Mouse (Mus musculus) embryo, embryonic 11.5 days (tissue): ENCODE data around the gene Zbtb16.

Experiments
- DNase-seq: peaks from one replicate; pipeline ENCODE4 v3.0.0-alpha.2; 2012; ENCODE audit warnings: low read depth, low spot score

Gene Zbtb16

DNA sequence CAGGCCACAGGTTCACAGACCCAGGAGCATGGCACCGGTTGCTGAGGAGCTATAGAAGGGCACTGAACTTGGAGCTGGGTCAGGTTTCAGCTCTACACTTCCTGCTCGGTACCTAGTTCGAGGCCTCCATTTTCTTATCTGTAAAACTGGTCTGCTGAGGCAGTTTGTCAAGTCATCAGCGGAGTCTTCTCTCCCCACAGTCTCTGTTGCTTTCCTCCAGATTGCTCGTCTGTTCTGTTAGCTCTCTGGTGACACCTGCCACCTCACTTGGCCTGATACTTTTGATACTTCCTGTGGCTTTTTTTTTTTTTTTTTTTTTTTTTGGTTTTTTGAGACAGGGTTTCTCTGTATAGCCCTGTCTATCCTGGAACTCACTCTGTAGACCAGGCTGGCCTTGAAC, 124.2 kb downstream of the Zbtb16 start:
- DNase-seq: no peak

DNA sequence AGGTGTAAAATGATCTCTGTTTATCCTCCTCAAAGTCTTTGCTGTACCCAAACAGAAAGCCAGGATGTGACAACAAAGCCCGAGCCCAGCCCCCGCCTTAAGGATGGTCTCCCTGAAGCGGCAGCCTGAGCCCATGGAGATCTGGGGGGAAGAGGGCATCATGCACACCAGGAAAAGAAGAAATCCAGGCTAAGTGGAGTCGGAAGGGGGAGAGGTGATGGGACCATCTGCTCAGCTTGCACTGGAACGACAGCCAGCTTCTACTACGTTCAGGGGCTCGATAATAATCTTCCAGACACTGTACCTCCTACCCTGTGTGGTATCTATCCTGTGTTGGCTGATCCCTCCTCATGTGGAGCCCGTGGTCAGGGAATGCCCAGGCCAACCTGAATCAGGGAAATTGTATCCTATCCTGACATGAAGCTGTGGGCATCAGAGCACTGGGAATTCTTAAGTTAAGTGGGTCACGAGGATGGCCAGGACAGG, 124.7 kb downstream of the Zbtb16 start:
- DNase-seq: no peak

DNA sequence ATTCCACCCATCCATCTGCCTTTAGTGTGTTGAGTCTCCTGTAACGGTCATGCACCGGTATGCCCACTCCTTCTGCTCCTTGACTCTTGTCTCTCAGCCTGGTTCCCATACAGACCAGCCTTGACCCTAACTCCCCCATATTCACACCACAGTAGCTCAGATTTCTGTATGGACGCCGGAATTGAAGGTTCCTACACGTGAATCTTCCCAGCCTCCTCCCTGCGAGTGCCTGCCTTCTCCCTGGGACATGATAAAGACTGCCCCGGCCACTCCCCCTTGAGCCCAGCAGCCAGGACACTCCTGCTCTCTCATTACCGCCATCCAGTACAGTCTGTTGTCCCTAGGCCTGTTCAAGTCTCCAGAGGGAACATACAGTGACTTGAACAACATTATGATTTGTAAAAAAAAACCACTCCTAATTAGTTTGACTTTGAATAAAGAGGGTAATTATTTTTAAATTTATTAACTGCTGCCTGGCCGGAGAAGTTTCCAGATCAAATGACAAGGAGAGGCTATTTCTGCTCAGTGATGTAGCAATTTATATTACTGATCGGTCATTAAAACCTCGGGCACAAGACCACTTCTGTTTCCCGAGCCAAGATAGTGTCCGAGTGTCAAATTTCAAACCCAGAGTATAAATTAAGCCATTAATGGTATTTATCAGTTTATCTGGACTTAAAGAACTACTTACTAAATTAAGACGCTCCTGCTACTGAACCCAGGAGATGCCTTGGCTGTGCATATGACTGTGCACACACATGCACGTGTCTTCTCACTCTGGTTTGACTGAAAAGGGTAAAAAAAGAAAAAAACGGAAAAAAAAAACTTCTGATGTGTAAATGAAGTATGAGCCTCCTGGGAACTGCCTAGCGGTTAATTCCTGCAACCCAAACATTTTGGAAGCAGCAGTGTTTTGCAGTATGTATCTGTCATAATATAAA, 125.4 kb downstream of the Zbtb16 start:
- no peak for DNase-seq

DNA sequence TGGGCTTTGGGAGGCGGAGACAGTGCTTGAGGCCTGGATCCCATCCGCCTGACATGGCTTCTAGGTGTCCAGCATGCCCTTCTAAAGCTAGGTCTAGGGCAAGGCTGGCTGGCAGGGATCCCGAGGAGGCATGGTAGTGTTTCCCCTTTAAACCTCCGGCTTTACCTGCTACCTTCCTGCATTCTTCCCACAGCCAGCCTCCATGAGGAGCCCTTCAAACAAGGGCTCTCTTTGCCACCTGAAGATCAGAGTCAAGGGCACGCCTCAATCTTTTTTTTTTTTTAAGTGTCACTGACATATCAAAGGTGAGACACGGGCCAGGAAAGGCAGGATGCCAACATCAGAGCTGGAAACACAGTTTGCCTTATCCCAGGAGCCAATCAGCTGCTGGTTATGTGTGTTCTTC, 128.2 kb downstream of the Zbtb16 start:
- no peak for DNase-seq

DNA sequence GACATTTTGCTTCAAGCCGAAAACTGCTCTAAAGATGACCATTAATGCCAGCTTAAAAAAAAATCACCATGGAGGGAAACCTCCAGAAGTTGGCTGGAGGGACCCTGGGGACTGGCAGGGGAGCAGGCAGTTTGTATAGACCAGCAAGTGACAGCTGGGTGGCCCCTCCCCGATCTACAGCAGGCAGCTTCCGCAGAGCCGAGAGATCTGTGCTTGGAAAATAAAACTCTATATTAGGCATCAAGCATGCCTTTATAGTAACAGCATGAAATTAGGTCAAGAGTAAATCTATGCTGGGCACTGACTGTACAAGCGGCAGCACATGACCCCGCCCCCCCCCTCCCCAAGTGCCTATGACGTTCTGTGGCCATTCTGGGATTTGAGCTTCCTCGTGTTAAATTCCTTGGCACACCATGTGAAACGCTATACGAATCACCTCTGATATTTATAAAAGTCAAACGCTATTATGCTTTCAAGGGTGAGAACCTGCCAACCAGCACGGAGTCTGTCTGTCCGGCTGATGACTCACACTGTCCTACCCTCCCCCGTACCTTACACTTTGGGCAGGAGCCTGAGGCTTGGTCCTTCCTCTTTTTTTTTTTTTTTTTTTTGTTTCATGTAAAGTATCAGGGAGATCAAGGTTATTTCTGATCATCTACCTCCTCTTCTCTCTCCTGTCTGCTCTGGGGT, 128.7 kb downstream of the Zbtb16 start:
- no peak for DNase-seq

DNA sequence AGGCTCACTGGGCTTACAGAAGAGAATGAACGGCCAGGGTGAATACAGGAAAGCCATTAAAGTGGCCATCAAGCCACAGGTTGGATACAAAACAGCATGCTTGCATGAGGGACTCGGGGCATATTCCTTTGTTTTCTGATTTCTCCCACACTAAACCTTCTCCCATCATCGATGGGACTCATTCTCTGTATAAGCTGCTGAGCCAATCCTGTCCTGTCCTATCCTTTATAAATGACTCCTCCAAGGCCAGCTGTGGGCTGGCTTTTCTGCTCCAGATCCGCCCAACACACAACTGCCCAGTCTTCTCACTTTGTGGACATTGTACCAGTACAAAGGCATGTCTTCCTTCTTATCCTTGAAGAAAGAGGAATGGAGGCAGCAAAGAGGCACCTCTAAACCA, 134.7 kb downstream of the Zbtb16 start:
- DNase-seq: no peak

DNA sequence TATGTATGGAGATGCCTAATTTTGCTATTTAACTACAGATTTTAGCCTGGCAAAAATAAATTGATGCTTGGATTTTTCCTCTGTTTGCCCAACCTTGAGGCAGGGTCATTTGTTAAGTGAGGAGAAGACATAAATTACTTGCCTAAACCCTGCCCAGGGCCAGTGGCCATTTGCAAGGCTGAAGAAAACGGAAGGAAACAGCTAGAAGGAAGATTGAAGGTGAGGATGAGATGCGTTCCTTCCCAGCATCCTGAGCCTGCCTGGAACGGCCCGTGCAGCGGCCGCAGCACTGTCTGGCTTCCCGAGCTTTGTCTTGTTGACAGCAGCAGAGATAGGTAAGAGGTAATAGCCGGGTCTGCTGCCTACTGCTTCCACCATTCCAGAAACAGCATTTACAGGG, 135.2 kb downstream of the Zbtb16 start:
- DNase-seq: no peak

DNA sequence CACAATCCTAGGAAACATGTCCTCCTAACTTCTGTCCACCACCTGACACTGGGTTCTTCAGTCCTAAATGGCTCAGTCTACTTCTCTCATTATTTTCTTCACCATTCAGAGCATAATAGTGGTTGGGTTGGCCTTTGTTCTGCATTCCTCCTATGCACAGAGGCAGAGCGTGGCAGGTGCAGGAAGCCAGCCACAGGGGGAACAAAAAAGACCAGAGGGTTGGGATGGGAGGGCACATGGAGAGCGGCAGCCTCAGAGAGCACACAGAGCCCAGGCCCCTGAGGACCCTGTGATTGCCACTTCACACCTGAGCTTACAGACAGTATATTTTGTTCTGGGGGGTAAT, 138.6 kb downstream of the Zbtb16 start:
- no peak for DNase-seq

DNA sequence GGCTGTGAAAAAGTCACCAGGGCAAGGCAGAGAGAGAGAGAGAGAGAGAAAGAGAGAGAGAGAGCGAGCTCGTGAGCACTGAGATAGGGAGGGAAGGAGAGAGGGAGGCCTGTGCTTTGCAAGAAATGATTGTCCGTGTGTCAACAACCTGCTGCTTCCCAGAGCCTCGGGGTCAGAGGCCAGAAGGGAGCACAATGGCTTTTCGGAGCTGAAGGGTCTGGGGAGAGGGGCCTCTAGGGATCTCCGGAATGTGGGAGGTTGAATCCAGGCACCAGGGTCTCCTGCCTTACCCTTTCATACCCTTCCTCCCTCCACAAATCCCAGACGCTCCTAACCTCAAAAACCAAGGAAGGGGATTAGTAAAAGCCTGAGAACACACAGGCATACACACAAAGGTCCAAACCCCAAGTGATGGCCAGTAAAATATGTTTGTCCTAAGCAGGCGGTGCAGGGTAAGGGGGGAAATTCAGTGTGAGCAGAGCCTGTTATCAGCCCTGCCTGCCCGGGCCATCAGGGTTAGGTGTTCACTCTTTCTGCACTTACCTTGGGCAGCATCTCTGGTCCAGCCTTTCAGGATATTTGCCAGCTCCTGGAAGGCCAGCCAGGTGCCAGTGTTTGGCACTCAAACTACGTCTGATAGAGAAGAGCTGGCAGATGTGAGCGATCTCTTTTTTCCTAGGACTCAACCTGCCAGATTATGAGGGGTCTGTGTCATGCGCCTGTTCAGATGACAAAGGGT, 139.1 kb downstream of the Zbtb16 start:
- no peak for DNase-seq

DNA sequence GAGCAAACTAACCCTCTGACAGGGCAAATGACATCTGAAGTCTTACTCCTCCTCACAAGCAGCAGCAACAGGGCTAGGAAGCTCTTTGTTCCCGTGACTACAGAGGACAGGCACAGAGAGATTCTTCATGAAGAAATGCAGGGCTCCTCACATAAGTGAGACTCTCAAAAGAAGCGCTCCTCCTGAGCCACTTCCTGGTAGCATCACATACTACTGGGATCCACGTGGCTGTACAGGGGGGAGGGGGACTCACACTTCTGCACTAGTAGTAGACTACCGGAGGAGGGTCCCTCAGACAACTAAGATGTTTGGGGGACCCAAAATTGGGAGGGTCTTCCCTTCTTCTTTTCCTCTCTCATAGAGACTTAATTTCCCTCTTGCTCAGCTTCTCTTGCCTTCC, 139.7 kb downstream of the Zbtb16 start:
- no peak for DNase-seq

DNA sequence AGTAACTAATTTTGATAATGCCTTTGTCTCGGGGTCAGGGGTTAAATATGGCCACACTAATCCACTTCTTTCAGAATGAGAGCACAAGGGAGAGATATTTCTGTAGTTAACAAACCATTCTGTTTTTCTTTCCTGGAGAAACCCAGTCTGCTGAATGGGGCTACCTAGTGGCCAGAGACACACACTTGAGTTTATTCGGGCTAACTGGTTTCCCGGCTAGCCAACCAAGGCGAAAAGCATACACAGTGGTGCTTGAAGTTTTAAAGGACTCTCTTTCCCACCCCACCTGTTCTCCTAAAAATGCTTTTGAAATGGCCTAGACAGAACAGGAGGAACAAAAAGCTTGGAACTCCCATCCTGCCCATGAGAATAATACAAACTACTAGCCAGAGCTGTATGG, 140.2 kb downstream of the Zbtb16 start:
- no peak for DNase-seq

DNA sequence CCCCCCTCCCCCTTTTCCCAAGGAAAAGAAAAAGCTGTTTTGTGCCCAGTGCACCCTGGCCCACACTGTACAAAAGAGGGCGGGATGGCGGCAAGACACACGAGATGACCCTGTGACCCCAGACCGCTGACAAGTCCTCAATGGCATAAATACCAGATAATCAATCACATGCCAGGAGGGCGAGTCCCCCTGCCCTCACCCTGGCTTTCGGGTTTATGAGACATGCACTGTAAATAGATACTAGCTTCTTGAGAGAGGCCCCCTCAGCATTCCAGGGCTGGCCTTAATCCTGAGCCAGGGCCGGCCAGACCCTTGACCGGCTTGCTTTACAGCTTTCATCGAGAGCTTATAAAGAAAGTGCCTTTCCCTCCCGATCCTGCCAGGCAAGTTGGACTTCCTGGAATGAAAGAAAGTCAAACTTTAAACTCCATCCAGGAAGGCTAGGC, 141.4 kb downstream of the Zbtb16 start:
- no peak for DNase-seq

DNA sequence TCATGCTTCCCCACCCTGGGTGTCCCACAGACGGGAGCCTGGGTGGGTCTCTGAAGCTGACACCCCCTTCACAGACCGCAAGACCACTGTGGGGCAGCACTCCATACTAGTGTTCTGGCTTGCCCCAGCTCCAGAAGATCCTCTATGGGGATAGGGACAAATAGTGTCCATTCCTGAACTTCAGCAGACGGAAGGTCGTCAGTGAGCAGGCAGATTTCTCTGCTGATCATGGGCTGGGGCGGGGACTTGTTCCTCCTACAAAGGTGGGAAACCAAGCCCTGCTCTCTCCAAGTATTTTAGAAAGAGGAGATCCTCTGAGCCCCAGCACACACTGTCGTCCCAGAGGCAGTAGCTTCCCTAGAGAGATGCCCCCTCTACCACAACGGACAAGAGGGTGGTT, 142.3 kb downstream of the Zbtb16 start:
- no peak for DNase-seq

DNA sequence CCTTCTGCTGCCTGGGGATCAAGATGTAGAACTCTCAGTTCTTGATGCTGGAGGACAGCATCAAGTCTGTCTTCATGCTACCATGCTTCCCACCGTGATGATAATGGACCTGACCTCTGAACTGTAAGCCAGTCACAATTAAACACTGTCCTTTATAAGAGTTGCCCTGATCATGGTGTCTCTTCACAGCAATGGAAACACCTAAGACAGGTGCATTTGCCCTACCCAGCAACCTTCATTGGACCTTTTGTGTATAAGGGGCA, 146.4 kb downstream of the Zbtb16 start:
- no peak for DNase-seq

DNA sequence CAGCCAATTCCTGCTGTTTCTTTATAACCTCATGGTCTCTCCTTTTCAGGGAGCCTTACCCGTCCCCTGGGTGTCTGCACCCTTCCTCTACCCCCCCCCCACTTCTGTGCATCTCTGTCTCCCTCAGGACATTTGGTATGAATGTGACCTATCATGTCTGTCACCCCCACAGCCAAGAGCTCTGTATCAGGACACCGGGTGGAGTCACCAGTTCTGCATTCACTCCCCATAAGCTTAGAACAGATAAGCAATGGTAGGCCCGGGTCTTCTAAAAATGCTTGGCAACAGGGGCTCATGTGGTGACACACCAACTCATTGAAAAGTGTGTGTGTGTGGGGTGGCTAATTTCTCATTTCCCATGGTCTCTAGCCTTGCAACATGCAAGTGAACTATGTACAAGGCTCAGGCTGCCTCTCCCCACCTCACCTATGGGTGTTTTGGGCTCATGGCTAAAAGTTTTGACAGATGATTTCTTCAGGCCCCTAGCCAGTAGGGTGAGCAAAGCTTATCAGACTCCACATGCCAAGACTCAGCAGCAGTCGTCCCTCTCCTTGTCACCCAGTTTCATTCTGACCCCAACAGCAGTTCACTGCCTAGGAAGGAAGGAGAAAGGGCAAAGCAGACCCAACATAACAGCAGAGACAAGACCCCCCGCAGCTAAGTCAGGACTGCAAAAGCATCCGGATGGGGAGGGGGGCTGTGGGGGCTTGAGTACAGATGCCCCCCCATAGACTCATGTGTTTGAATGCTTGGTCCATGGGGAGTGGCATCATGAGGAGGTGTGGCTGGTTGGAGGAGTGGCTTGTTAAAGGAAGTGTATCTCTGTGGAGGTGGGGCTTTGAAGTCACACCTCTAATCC, 146.9 kb downstream of the Zbtb16 start:
- no peak for DNase-seq

DNA sequence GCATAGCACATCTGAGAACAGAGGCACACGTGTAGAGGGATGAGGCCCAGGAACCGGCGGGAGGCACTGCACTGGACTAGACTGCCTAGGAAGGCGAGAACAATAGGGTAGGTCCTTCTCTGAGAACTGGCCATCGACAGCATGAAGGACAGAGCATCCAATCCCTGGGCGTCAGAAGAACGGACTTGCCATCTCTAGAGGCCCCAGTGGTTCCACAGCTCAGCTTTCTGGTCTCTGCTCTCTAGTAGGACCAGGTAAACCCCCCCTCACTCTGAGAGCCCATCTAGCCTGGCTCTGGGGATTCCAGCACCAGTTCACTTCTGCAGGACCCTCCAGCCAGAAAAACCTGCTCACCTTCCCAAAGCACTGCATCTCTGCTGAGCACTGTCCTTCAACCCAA, 148.1 kb downstream of the Zbtb16 start:
- no peak for DNase-seq

DNA sequence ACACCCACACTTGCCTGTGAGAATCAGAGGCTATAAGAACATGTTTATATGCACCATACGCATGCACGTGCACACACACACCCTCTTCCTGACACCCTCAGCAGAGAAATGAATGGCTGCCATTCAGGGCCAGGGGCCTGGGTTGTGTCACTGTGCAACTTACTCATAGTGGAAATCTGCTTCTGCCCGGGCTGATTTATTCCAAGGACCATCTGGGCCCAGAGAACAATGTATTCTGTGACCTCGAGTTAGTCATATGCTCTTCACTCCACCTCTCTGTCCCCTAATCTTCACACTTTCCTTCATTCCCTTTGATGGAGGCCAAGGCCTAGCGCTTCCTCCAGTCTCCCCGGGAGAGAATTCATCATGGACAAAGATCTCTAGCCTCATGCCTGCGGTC, 150.3 kb downstream of the Zbtb16 start:
- DNase-seq: no peak

DNA sequence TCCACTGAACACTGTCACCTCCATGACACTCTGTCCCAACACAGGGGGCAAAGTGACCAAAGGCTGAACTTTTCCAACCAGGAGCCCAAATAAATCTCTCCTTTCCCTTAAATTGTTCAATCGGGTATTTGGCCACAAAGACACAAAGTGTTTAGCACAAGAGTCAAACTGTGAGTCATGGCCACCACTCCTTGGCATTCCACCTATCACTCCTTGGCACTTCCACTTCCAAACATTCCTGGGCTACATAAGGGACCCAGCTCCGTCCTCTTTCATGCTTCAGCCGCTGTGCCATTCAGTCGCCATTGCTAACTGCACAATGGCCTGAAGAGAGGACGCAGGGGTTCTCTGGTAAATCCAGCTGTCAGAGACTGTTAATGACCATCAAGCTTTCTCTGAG, 151.9 kb downstream of the Zbtb16 start:
- no peak for DNase-seq

DNA sequence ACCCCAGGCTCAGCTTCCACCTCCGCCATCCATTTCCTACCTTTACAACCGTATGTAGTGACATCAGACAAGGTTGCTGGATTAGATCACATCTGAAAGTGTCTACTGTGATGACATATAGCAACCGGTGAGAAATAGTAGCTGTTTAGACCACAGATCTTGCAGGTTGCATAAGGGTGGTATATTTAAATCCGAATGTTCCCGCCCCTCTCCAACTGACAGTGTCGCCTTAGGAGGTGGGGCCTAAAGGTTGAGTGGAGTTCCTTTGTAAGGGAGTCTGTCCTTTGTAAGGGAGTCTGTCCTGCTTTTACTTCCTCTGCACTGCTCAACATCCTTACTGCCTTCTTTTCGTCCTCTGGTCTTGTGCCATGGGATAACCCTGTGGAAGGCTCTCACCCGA, 154.8 kb downstream of the Zbtb16 start:
- no peak for DNase-seq

DNA sequence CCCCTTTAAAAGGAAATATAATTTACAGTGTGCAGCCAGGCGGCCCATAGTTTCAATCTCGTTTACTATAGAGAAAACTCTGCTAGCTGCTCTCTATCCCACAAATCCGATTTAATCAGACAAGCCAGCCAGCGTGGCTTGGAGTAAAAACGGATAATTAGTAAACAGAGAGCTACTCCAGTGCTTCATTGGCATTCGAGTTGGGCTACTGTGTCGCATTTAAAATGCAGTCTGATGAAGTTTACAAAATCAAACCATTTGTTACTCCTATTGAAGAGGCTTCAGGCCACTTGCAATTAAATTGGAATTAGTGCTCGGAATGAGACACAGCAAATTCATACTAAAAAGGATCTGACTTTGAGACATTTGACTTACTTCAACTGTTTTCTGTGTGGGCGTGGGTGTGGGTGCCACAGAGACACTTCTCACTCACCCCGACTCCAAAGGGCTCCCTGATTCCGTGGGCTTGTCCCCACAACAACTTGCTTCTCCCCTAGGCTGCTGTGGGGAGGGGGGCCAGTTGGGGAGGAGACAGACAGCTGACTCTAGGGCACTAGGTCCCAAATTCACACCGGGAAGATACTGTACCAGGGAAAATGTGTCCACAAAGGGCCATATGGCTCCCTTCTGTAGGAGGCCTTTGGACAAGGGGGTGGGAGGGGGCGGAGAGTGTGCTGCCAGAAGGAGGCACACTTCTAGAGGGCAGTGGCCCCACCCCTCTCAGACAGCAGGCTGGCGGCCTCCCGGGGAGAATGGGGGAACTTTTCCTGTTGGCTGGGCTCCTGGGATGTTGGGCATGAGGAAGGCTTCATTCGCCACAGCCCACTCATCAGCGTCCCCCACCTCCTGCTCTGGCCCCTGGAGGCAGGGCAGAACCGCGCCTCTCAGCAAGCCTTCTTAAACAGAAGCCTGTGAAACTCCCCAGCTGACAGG, 157.3 kb downstream of the Zbtb16 start:
- DNase-seq: no peak
